Comparison of ENCODE assay signal across 13 mouse cellular contexts in genomic region chr16:87348133-87348532, GRCm38 (mm10). TPM values are rescaled to one million over a fixed set of nuclear protein-coding genes. Genes with fewer than 3 reads are reported as not detected.
DNase-seq lines count a peak whose midpoint lies in the region; ATAC-seq and TF ChIP-seq lines count a peak whose summit lies in the region.
"Had no signal": no experiment of that assay in that cellular context is flagged by ENCODE, and none has a peak within 500 bp of the region (broad histone marks: within the 10 kb centered on the region; RNA-seq: fewer than 3 reads in every experiment).

No protein-coding gene starts in this region.

- H3K9ac ChIP-seq in kidney, postnatal 0 days (ENCODE audit: low read depth, low read length), result no peak overlapping the region
- H3K9ac ChIP-seq in heart, embryonic 15.5 days, result no peak overlapping the region
- no peak overlapping the region for H3K9ac ChIP-seq in stomach, embryonic 15.5 days
- no peak overlapping the region for H3K9ac ChIP-seq in liver, embryonic 11.5 days (ENCODE audit: low read depth, low read length)
- H3K9ac ChIP-seq: neural tube, embryonic 12.5 days had no signal

- WGBS in kidney, postnatal 0 days, result 73% methylated on average over 2 of the region's 2 CpGs
- 47% methylated on average over 2 of the region's 2 CpGs for WGBS in heart, embryonic 15.5 days
- 92% methylated on average over 2 of the region's 2 CpGs for WGBS in stomach, embryonic 15.5 days
- 89% methylated on average over 2 of the region's 2 CpGs for WGBS in liver, embryonic 11.5 days

- no peaks in the 10 kb centered on the region for H3K27me3 ChIP-seq in kidney, postnatal 0 days (ENCODE audit: insufficient read depth, low read length)
- H3K27me3 ChIP-seq in heart, embryonic 15.5 days, result no peaks in the 10 kb centered on the region
- no peaks in the 10 kb centered on the region for H3K27me3 ChIP-seq in stomach, embryonic 15.5 days (replicated peaks)
- no peaks in the 10 kb centered on the region for H3K27me3 ChIP-seq in liver, embryonic 11.5 days (replicated peaks; ENCODE audit: control insufficient read depth, insufficient read depth, low read length)
- H3K27me3 ChIP-seq: neural tube, embryonic 12.5 days had no signal

- peak; percentile 21 for DNase-seq in kidney, postnatal 0 days (ENCODE audit: low spot score)
- DNase-seq in kidney, adult 9 months, result no peak
- peak; percentile 73 for DNase-seq in Muller cell, postnatal 12 days (ENCODE audit: inconsistent ontology term)
- no peak for DNase-seq in gastrocnemius, adult 2 months
- DNase-seq in adrenal gland, postnatal 10 days, result no peak
- DNase-seq in liver, embryonic 11.5 days (ENCODE audit: low spot score), result no peak
- DNase-seq: kidney, postnatal 36 days; right cerebral cortex, adult 18-20 months had no signal

- no peak for TF ChIP-seq CTCF in kidney, postnatal 0 days (IDR thresholded peaks at IDR 0.05; ENCODE audit: low read depth)
- TF ChIP-seq CTCF in gastrocnemius, adult 2 months (IDR thresholded peaks at IDR 0.05), result no peak

- H3K9me3 ChIP-seq in kidney, postnatal 0 days (replicated peaks; ENCODE audit: low read length), result no peaks in the 10 kb centered on the region
- no peaks in the 10 kb centered on the region for H3K9me3 ChIP-seq in heart, embryonic 15.5 days (replicated peaks)
- no peaks in the 10 kb centered on the region for H3K9me3 ChIP-seq in stomach, embryonic 15.5 days
- no peaks in the 10 kb centered on the region for H3K9me3 ChIP-seq in liver, embryonic 11.5 days (ENCODE audit: control insufficient read depth, low read length)
- H3K9me3 ChIP-seq: hindbrain, embryonic 10.5 days; midbrain, embryonic 10.5 days; neural tube, embryonic 12.5 days had no signal

- no peak overlapping the region for H3K4me2 ChIP-seq in kidney, postnatal 0 days (ENCODE audit: low read length)
- no peak overlapping the region for H3K4me2 ChIP-seq in heart, embryonic 15.5 days
- H3K4me2 ChIP-seq in stomach, embryonic 15.5 days, result no peak overlapping the region
- no peak overlapping the region for H3K4me2 ChIP-seq in liver, embryonic 11.5 days
- H3K4me2 ChIP-seq: neural tube, embryonic 12.5 days had no signal

- no peaks in the 10 kb centered on the region for H3K36me3 ChIP-seq in kidney, postnatal 0 days (ENCODE audit: insufficient read depth, low read length)
- no peaks in the 10 kb centered on the region for H3K36me3 ChIP-seq in heart, embryonic 15.5 days
- H3K36me3 ChIP-seq in stomach, embryonic 15.5 days, result no peaks in the 10 kb centered on the region
- no peaks in the 10 kb centered on the region for H3K36me3 ChIP-seq in liver, embryonic 11.5 days (ENCODE audit: control insufficient read depth, insufficient read depth, low read length)
- H3K36me3 ChIP-seq: hindbrain, embryonic 10.5 days; midbrain, embryonic 10.5 days; neural tube, embryonic 12.5 days had no signal

- H3K27ac ChIP-seq in kidney, postnatal 0 days, result no peak overlapping the region
- H3K27ac ChIP-seq in heart, embryonic 15.5 days, result peak overlapping the region; percentile 67
- 0 out of 2 replicates have a peak overlapping the region, but pooled peaks have one; percentile 16 for H3K27ac ChIP-seq in stomach, embryonic 15.5 days
- no peak overlapping the region for H3K27ac ChIP-seq in gastrocnemius, adult 2 months
- H3K27ac ChIP-seq in liver, embryonic 11.5 days (ENCODE audit: low read depth, low read length), result no peak overlapping the region
- H3K27ac ChIP-seq: hindbrain, embryonic 10.5 days; midbrain, embryonic 10.5 days; neural tube, embryonic 12.5 days had no signal

- intact Hi-C loops in gastrocnemius, adult 2 months (cut with DNase I), result no loop called here

- H3K4me3 ChIP-seq in kidney, postnatal 0 days (replicated peaks; ENCODE audit: low read depth, low read length), result no peak overlapping the region
- no peak overlapping the region for H3K4me3 ChIP-seq in heart, embryonic 15.5 days
- H3K4me3 ChIP-seq in stomach, embryonic 15.5 days (replicated peaks), result no peak overlapping the region
- H3K4me3 ChIP-seq in gastrocnemius, adult 2 months, result no peak overlapping the region
- no peak overlapping the region for H3K4me3 ChIP-seq in liver, embryonic 11.5 days (ENCODE audit: low read depth, low read length)
- H3K4me3 ChIP-seq: hindbrain, embryonic 10.5 days; midbrain, embryonic 10.5 days; neural tube, embryonic 12.5 days had no signal

- H3K4me1 ChIP-seq in kidney, postnatal 0 days (replicated peaks; ENCODE audit: insufficient read depth, low read length), result no peaks in the 10 kb centered on the region
- peaks cover 12% of the 10 kb centered on the region; the same call in 1 of the 2 replicates for H3K4me1 ChIP-seq in heart, embryonic 15.5 days (replicated peaks)
- H3K4me1 ChIP-seq in stomach, embryonic 15.5 days, result no peaks in the 10 kb centered on the region
- no peaks in the 10 kb centered on the region for H3K4me1 ChIP-seq in liver, embryonic 11.5 days (replicated peaks; ENCODE audit: control insufficient read depth, insufficient read depth, low read length)
- H3K4me1 ChIP-seq: hindbrain, embryonic 10.5 days; midbrain, embryonic 10.5 days; neural tube, embryonic 12.5 days had no signal

- peak; percentile 82 for ATAC-seq in kidney, postnatal 0 days (replicated peaks; ENCODE audit: low FRiP score, low read depth)
- peak; percentile 88 for ATAC-seq in heart, embryonic 15.5 days (replicated peaks; ENCODE audit: insufficient number of reproducible peaks, insufficient read depth, low FRiP score, low read depth)
- ATAC-seq in stomach, embryonic 15.5 days (ENCODE audit: insufficient read depth, low FRiP score, low read depth), result peak; percentile 89
- no peak for ATAC-seq in liver, embryonic 11.5 days (replicated peaks; ENCODE audit: low FRiP score)

RNA-seq across cellular contexts. Expression of gene N6amt1, which starts 5.9 kb away (rescaled TPM):
- polyA plus RNA-seq in kidney, postnatal 0 days (2015; fragmentation: Nextera tagmentation; extraction: Ambion mirVana), result 27.2 and 30.6 TPM in 2 replicates
- 24.3 and 24.5 TPM in 2 replicates for polyA plus RNA-seq in heart, embryonic 15.5 days (2015; fragmentation: Nextera tagmentation; extraction: Ambion mirVana)
- 22.2 and 24.8 TPM in 2 replicates for polyA plus RNA-seq in stomach, embryonic 15.5 days (2015; fragmentation: Nextera tagmentation; extraction: Ambion mirVana)
- 1 to 10 TPM; 7.9 to 9.2 TPM for total RNA-seq in gastrocnemius, adult 2 months (2021)
- total RNA-seq in adrenal gland, postnatal 10 days (2021), result 10 to 100 TPM; 21.2 to 24.5 TPM
- 15.3 and 19.5 TPM in 2 replicates for polyA plus RNA-seq in liver, embryonic 11.5 days (2014; fragmentation: Nextera tagmentation; extraction: Ambion mirVana)

Comparison
In these comparisons a context has a peak if more than half of its experiments do, and no peak if none do; other contexts are left out.
1. DNase-seq: peak in kidney, postnatal 0 days (single experiment) and Muller cell, postnatal 12 days (single experiment); none in kidney, adult 9 months (single experiment), gastrocnemius, adult 2 months (single experiment), adrenal gland, postnatal 10 days (single experiment) and liver, embryonic 11.5 days (single experiment).
2. H3K27ac ChIP-seq: peak in heart, embryonic 15.5 days (single experiment) and stomach, embryonic 15.5 days (single experiment); none in kidney, postnatal 0 days (single experiment), gastrocnemius, adult 2 months (single experiment) and liver, embryonic 11.5 days (single experiment).